Mouse (Mus musculus): Measurements from ENCODE around the gene Umps.
A peak's percentile ranks its signal among the peaks of the same experiment; 100 is the strongest.

Umps gene

GRCm38 (mm10) chr16:33966538-33967282, at the start of gene Umps:
Umps (minus strand) TSS chr16:33967038.
- peak; percentile 86 for DNase-seq (ENCODE audit: low read depth)

GRCm38 (mm10) chr16:34011991-34012845, 45.4 kb upstream of the Umps start:
- no peak for DNase-seq (ENCODE audit: low read depth)

GRCm38 (mm10) chr16:34009567-34009966, 42.7 kb upstream of the Umps start:
- no peak for DNase-seq (ENCODE audit: low read depth)

DNA sequence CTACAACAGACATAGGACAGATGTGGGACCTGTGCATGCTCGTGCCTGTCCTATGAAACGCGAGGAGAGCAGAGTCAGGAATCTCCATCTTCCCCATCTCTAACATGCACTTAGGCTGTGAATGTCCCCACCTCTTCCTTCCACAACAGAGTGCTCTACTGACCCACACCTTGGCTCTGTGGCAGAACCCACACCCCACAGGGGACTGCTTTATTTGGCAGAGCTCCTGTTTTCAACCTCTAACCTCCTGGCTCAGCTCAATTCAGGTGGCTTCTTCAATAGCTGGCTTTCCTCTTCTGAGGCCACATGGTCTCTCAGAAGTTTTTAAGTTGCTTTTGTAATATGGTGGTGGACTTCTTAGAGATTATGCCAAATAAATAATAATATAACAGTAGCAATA, 39.1 kb upstream of the Umps start:
- DNase-seq (ENCODE audit: low read depth), result no peak

DNA sequence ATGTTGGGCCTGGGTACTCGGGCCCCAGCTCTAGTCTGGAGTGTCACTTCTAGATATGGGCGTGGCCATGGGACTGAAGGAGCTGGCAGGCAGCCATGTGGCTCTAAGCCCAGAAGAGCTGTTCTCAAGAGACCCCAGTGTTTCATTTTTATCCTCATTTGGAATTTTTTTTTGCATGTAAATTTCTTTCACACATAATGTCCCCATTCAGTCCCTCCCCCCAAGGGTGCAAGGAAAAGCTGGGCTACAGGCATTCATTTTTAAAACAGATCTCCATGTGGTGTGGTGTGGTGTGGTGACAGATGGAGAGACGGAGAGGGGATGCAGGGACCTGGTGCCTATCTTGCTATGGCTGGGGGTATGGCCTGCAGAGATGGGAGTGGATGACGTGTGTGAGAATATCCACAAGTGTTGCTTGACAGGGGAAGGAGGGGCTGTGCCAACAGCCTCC, 37.3 kb upstream of the Umps start:
- DNase-seq (ENCODE audit: low read depth), result no peak

DNA sequence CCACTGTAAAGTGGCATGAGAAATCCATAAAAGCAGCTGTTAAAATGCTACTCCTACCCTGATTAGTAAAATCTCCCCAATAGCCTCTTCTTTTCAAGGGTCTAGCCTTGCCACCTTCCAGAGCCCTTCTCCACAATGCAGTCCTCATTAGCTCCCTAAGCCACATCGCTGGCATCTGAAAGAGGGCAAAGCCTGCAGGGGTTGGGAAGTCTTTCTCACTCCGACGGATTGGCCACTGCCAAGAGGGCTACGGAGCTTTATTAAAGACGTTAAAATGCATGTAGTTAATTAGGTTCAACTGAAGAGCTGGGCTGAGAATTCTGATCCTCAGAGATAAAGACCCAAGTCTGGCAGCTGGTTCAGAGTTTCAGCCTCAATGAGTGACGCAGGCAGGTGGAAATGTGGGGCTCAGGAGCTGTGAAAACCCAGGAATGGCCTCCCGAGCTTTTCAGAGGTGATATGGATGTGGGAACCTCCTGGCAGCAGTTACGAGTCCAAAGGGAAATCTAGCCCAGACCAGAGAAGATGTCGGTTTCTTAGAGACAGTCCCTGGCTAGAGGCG, 36.8 kb upstream of the Umps start:
- DNase-seq (ENCODE audit: low read depth), result no peak

- DNase-seq (ENCODE audit: low read depth), result no peak
Measured at GRCm38 (mm10) chr16:34000715-34001114, 33.9 kb upstream of the Umps start.

- peak; percentile 33 for DNase-seq (ENCODE audit: low read depth)
Measured at GRCm38 (mm10) chr16:33999388-33999787, 32.5 kb upstream of the Umps start.

GRCm38 (mm10) chr16:33998011-33998410, 31.2 kb upstream of the Umps start:
- DNase-seq (ENCODE audit: low read depth), result no peak

DNA sequence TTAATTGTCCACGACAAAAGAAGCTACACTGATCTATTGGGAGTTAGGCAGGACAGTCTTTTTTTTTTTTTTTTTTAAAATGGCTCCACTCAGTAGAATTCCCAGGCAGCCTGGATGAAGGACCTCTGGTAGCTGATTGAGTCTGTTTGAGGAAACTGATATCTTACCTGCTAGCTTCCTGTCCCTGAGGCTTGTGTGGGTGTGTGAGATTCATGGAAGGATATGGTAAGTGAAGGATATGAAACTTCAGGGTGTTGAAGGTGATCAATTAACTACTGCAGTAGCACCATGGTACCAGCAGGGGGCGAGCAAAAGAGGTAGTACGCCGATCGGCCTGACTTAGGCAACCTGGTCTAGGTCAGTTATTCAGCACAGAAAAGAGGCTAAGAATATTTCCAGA, 29.2 kb upstream of the Umps start:
- peak; percentile 70 for DNase-seq (ENCODE audit: low read depth)

GRCm38 (mm10) chr16:33995496-33995895, 28.7 kb upstream of the Umps start:
- DNase-seq (ENCODE audit: low read depth), result no peak

DNA sequence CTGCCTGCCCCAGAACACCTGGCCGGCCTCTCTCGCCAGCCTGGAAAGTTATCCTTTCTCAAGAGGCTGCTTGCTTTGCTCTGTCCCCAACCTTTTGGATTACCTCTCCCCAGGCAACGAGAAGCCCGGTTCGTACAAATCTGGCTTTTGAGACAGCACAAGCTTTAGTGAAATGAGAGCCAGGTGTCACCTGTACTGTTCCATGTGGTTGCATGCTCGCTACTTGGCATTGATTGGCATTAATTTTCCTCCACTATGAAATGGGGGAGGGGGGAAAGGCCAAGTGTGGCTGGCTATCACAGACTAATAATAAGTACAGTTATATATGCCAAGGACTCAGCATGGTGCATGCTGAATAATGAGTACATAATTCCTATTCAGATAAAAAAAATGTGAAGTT, 27.5 kb upstream of the Umps start:
- no peak for DNase-seq (ENCODE audit: low read depth)

DNA sequence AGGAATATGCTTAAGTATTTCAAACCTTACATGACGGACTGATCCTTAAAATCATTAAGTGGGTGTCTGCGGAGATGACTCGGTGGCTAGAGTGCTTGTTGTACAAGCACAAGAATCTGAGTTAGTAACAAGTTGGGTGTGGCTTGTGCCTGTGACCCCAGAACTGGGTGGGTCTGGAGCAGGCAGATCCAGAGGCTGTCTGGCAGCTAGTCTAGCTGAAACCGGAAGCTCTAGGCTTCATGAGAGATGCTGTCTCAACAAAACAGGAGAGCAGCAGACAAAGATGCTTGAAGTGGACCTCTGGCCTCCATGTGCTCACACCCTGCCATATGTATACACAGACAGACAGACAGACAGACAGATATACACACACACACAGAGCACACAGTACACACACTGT, 23.9 kb upstream of the Umps start:
- no peak for DNase-seq (ENCODE audit: low read depth)

- DNase-seq (ENCODE audit: low read depth), result no peak
Measured at GRCm38 (mm10) chr16:33989106-33989505, 22.3 kb upstream of the Umps start.

DNA sequence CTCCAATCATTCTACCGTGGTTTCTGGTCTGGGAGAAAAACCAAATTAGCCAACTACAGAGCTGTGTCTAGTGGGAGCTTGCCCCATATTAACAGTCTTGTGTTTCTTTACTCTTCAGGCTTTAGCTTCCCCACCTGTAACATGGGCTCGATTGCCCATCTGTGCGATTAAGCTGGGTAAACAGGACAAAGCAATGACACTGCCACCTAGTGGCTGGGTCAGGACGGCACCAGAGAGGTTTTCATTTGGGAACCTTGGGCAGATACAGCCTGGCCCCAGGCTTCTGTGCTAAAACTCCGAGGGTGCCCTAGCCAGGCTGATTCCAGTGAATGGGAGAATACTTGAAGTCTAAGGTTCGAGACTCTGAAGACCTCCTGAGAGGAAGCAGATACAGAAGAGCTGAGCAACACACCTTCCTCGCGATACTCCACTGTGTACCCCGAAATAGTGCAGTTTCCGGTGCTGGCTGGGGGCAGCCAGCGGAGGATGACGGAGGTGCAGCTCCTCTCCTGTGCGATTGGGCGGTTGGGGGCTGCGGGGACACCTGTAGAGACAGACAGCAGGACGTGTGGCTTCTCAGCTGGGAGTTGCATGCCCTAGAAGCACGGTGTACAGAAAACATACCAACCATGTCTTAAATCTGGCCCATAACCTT, 21.6 kb upstream of the Umps start:
- peak; percentile 68 for DNase-seq (ENCODE audit: low read depth)

DNA sequence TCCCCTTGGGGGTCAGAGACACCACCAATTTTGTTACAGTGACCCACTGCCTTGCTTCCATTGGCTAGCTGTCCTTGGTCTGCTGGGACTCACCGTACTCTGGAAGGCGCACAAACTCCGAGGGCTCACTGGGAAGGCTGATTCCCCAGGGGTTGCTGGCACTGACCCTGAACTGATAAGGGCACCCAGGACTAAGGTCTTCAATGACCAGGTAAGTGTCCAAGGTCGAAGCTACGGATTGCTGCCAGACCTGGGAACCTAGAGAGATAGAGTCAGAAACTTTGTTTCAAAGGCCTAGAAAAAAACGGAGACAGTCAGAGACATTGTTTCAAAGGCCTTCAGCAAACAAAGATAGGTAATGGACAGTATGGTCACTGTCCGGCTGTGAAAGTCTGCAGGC, 20.2 kb upstream of the Umps start:
- DNase-seq (ENCODE audit: low read depth), result no peak

GRCm38 (mm10) chr16:33985372-33985771, 18.5 kb upstream of the Umps start:
- DNase-seq (ENCODE audit: low read depth), result no peak

DNA sequence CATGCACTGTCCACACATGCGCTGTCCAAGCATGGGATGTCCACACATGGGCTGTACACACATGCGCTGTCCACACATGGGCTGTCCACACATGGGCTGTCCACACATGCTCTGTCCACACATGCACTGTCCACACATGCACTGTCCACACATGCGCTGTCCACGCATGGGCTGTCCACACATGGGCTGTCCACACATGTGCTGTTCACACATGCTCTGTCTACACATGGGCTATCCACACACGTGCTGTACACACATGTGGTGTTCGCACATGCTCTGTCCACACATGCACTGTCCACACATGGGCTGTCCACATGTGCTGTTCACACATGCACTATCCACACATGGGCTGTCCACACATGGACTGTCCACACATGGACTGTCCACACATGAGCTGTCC, 16.9 kb upstream of the Umps start:
- DNase-seq (ENCODE audit: low read depth), result no peak

DNA sequence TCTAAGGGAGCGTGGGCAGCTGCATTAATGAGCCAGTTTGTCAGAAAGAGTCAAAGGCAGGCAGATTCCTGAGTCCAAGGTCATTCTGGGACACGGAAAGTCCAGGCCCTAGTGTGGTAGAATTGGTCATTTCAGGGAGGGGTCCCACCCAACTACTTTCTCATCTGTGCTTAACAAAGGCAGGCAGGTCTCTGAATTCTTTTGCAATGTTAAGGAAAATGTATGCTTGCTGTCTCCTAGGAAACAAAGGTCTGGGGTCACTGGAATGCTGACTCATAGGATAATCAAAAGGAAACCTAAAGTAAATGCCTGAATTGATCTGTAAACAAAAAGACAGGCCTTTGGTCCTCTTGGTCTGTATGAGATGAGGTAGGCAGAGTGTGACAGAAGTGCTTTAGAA, 13.0 kb upstream of the Umps start:
- no peak for DNase-seq (ENCODE audit: low read depth)

GRCm38 (mm10) chr16:33967283-33967640, 424 bp upstream of the Umps start:
- peak; percentile 61 for DNase-seq (ENCODE audit: low read depth)

DNA sequence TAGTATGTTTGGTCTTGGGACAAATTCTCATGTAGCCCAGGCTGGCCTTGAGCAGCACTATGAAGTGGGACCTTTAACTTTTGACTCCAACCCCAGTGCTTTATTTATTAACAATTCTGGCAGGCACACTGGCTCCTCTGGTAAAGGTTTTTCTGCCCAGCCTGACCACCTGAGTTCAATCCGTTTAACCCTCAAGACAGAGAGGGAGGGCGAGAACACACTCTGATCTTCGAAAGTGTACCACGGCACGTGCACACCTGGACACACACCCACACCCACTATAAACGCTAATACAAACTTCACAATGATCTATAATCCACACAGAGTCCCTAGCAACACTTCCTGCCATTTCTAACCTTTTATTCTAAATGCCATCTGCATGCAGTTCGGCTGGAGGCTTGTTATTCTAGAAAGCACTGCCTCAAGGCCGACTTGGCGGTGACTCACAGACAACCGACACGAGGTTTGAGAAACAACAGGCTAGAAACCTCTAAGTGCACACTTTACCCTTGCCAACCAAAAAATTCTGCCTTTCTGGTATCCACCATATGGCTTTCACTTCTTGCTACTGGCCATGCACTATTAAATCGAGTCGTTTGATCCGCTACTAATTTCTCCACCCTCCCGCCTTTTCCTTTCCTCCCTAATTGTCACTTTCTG, 830 bp downstream of the Umps start:
- DNase-seq (ENCODE audit: low read depth), result peak; percentile 62

DNA sequence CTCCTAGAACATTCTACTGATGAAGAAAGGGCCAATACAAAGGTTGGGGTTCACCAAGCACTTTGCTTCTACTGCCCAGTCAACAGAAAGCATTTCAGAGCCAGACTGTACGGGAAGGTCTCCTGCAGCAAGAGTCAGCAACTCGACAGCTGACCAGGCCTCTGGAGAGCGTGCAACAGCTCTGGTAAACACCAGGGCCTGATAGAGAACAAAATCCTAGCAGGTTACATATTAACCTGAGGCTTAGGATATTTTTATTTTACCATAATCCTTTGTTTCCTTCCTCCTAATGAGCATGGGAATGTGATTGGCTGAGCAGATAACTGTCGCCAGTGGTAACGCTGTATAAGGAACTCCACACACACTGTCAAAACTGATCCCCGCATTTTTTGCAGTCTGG, 3.3 kb downstream of the Umps start:
- no peak for DNase-seq (ENCODE audit: low read depth)
